Mouse (Mus musculus) lung, embryonic 15.5 days (tissue): ENCODE results near the gene Akirin1. TPM values are rescaled to one million over a fixed set of nuclear protein-coding genes. Genes with fewer than 3 reads are reported as not detected.

Experiments used
- ATAC-seq: fragments of 200-750 bp; cut with Nextera tagmentation; 2 replicates; pipeline ENCODE4 v1.8.0; 2017; ENCODE audit warnings: moderate number of reproducible peaks, borderline replicate concordance; ENCODE audit not compliant: low FRiP score, low TSS enrichment; ENCODE audit errors: extremely low read depth
- H3K27ac ChIP-seq: fragments of 300-500 bp; sonication (generic); 2 replicates; pipeline ENCODE4 v1.5.1; 2015; ENCODE audit warnings: moderate library complexity, mild to moderate bottlenecking, inconsistent platforms
- H3K27me3 ChIP-seq: fragments of 300-500 bp; sonication (generic); 2 replicates; pipeline ENCODE4 v1.6.1; 2015; ENCODE audit warnings: inconsistent platforms
- H3K36me3 ChIP-seq: fragments of 300-500 bp; sonication (generic); 2 replicates; pipeline ENCODE4 v1.6.1; 2015; ENCODE audit warnings: inconsistent platforms
- H3K4me1 ChIP-seq: fragments of 300-500 bp; sonication (generic); 2 replicates; pipeline ENCODE4 v1.6.1; 2015; ENCODE audit warnings: inconsistent platforms
- H3K4me2 ChIP-seq: fragments of 300-500 bp; sonication (generic); 2 replicates; pipeline ENCODE4 v1.6.1; 2015; ENCODE audit warnings: inconsistent platforms, mild to moderate bottlenecking, moderate library complexity
- H3K4me3 ChIP-seq: fragments of 300-500 bp; sonication (generic); 2 replicates; pipeline ENCODE4 v1.5.1; 2015; ENCODE audit warnings: mild to moderate bottlenecking, inconsistent platforms
- H3K9ac ChIP-seq: fragments of 300-500 bp; sonication (generic); 2 replicates; pipeline ENCODE4 v1.6.1; 2015; ENCODE audit warnings: inconsistent platforms
- H3K9me3 ChIP-seq: fragments of 300-500 bp; sonication (generic); 2 replicates; pipeline ENCODE4 v1.6.1; 2016; ENCODE audit warnings: inconsistent platforms
- WGBS: fragments of 180-500 bp; shearing (Covaris S2); methylation state at CpG from one replicate; pipeline ENCODE4 v1.1.7; 2015; 5-methylcytosine and 5-hydroxymethylcytosine counted together
- polyA plus RNA-seq: library from polyadenylated mRNA; unstranded; fragments of >200 nt; fragmentation: Nextera tagmentation; extraction: Ambion mirVana; gene quantifications from 2 replicates; pipeline ENCODE4 v1.2.1, GENCODE M21; 2015

The Akirin1 gene
- polyA plus RNA-seq, 1 experiment from 2014 or later, result 43.7 TPM

DNA sequence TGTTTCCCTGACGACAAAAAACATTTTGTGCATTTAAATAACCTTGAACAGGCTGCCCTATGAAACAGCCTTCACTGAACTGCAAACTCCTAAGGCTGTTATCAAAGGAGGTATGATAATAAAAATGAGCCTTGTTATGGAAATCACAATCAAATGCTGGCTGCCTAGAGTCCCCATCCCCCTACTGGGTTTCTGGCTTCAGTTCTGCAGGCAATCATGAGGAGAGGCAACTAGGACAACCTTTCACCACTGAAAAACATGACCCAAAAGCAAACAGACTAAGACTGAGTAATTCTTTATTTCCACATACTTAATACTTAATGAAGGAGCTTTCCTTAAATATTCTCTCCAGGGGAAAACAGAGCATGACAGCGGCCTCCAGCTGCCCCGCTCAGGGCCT, 37.7 kb downstream of the Akirin1 start:
- H3K9me3 ChIP-seq, result no peaks in the 10 kb centered on the region
- H3K36me3 ChIP-seq, result peaks cover 21% of the 10 kb centered on the region
- ATAC-seq, result no peak
- H3K27me3 ChIP-seq, result no peaks in the 10 kb centered on the region
- H3K4me3 ChIP-seq, result no peak overlapping the region
- H3K9ac ChIP-seq, result no peak overlapping the region
- H3K27ac ChIP-seq, result no peak overlapping the region
- peaks cover 3% of the 10 kb centered on the region for H3K4me1 ChIP-seq
- no peak overlapping the region for H3K4me2 ChIP-seq
- WGBS, result 91% methylated on average over 3 of the region's 3 CpGs

DNA sequence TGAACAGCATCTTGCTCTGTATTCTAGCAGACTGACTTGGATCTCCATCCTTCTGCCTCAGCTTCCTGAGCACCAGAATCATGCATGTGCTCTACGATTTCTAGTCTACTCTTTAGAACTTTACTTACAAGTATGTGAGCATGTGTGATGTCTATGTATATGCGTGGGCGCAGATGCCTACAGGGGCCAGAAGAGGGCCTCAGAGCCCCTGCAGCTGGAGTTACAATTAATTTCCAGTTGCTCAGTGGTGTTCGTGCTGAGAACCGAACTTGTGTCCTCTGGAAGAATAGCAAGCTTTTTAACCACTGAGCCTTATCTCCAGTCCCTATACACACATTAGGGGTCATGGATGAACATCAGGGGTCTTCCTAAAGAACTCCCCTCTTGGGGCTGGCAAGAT, 42.8 kb downstream of the Akirin1 start:
- H3K27ac ChIP-seq, result no peak overlapping the region
- no peak for ATAC-seq
- H3K27me3 ChIP-seq, result no peaks in the 10 kb centered on the region
- H3K4me1 ChIP-seq, result no peaks in the 10 kb centered on the region
- peaks cover 3% of the 10 kb centered on the region for H3K36me3 ChIP-seq
- no peak overlapping the region for H3K4me3 ChIP-seq
- WGBS, result 90% methylated on average over 5 of the region's 5 CpGs
- H3K9me3 ChIP-seq, result no peaks in the 10 kb centered on the region
- no peak overlapping the region for H3K9ac ChIP-seq
- no peak overlapping the region for H3K4me2 ChIP-seq

DNA sequence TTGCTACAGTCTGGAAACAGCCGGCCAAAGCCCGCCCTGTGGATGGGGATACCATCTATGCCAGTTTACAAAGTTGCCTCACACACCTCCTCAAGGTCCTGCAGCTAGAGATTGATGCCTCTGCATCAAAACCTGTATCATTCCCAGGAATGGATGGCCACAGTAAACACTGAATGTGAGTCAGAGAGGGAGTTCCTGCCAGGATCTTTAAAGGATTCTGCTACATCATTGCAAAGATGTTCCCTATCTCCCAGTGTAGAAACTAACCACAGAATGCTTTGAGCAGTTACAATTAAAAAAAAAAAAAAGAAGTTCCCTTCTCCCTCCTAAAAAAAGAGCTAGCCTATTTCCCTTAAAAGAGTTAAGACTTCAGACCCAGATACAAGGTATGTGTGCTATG, 44.8 kb downstream of the Akirin1 start:
- Histone ChIP-seq H3K27me3 (no peaks in the 10 kb centered on the region), H3K36me3 (no peaks in the 10 kb centered on the region), H3K27ac (no peak overlapping the region), H3K9me3 (no peaks in the 10 kb centered on the region), H3K4me1 (no peaks in the 10 kb centered on the region), H3K4me2 (no peak overlapping the region), H3K4me3 (no peak overlapping the region), H3K9ac (no peak overlapping the region)
- WGBS, result 76% methylated on average over 2 of the region's 2 CpGs
- ATAC-seq, result no peak

DNA sequence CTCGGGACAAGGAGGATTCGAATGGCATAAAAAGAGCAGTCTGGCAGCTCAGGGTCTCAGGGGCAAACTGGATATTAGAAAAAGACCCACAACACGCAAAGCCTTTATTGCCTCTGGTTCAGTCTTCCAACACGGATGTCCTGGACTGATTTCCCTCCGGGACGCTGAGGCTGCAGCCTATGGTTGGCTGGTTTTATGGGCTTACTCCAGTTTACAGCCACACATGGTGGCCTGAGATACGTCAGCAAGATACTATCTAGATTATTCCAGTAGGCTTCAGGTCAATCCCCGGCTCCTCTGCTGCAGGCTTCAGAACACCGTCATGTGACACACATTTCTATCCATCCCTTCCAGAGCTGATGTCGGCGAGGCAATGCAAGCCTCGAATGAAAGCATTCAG, 56.8 kb downstream of the Akirin1 start:
- 83% methylated on average over 12 of the region's 12 CpGs for WGBS
- H3K27ac ChIP-seq, result no peak overlapping the region
- no peaks in the 10 kb centered on the region for H3K36me3 ChIP-seq
- no peak overlapping the region for H3K4me3 ChIP-seq
- H3K4me2 ChIP-seq, result no peak overlapping the region
- ATAC-seq, result no peak
- no peaks in the 10 kb centered on the region for H3K27me3 ChIP-seq
- H3K9me3 ChIP-seq, result no peaks in the 10 kb centered on the region
- no peaks in the 10 kb centered on the region for H3K4me1 ChIP-seq
- H3K9ac ChIP-seq, result no peak overlapping the region

DNA sequence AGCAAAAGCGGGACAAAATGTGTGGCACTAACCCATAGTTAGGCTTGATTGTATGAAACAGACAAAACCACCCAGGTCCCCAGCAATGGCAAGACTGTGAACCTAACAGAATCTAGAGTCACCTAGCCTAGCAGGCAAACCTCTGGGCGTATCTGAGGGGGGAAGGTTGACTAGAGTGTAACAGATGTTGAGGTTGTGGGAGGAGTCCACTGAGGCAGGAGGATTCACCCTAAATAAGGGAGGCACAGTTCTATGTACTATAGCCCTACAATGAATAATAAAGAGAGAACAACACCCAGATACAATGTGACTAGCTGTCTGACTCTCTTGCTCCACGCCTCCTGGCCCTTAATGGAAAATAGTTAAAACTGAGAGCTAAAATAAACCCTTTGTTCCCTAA, 58.1 kb downstream of the Akirin1 start:
- Histone ChIP-seq H3K9me3 (no peaks in the 10 kb centered on the region), H3K27me3 (no peaks in the 10 kb centered on the region), H3K27ac (no peak overlapping the region), H3K4me1 (0 out of 2 replicates have a peak, but pooled peaks cover 2% of the 10 kb centered on the region), H3K4me3 (no peak overlapping the region), H3K36me3 (no peaks in the 10 kb centered on the region), H3K4me2 (no peak overlapping the region), H3K9ac (no peak overlapping the region)
- WGBS, result 78% methylated on average over 3 of the region's 3 CpGs
- no peak for ATAC-seq

DNA sequence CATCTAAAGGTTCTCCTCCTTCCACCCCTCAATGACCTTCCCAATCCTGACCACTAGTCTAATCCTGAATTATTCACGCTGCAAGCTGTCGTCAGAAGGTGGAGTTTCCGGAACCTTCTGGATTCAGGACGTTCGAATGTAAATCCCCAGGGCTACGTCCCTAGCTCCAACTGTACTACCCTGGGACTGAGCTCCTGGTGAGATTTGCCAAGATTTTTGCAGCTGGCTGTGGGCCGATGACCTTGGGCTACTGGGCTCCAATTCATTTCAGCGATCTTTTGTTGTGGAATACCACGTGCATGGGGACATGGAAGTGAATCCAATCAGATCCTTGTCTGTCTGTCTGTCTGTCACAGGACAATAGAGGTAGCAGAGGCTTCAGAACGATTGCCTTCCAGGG, 59.8 kb downstream of the Akirin1 start:
- no peak overlapping the region for H3K27ac ChIP-seq
- H3K9me3 ChIP-seq, result no peaks in the 10 kb centered on the region
- H3K4me2 ChIP-seq, result no peak overlapping the region
- H3K4me3 ChIP-seq, result no peak overlapping the region
- H3K9ac ChIP-seq, result no peak overlapping the region
- ATAC-seq, result no peak
- H3K4me1 ChIP-seq, result peaks cover 11% of the 10 kb centered on the region
- H3K36me3 ChIP-seq, result no peaks in the 10 kb centered on the region
- 80% methylated on average over 10 of the region's 10 CpGs for WGBS
- peaks cover 14% of the 10 kb centered on the region for H3K27me3 ChIP-seq

DNA sequence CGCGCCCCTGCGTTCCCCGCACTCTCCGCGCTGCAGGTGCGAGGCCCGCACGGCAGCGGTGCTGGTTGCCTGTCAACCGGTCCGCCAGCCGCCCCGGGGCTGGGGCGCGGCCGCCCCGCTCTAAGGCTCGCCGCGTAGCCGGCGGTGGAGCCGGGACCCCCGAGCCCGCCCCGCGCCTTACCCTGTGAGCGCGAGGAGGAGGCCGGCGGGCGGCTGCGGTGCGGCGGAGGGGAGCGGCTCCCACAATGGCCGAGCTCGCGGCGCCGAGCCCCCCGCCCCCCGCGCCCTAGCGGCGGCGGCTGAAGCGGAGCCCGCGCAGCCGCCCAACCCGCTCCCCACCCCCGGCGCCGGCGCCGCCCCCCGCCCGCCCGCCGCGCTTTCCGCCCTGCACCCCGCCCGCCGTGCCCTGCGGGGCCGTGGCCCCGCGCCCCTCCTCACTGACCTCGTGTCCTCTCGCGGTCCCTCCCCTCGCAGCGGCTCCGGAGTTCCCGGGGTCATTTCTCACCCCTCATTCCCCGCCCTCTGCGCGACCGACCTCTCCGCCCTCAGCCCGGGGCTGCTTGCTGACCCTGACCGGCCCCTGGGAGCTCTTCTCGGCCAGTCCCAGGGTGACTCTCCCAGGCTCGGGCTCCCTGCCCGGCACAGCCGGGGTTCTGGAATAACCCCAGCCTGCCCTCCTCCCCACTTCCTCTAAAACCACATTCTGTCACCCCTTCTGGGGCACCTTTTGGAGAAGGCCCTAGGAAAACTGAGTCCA, 62.9 kb downstream of the Akirin1 start:
- Histone ChIP-seq H3K9me3 (no peaks in the 10 kb centered on the region), H3K4me2 (peak overlapping the region; percentile 100), H3K4me1 (peaks cover 11% of the 10 kb centered on the region), H3K36me3 (no peaks in the 10 kb centered on the region), H3K27ac (peak overlapping the region; percentile 2; the same call in 1 of the 2 replicates), H3K9ac (peak overlapping the region; percentile 59), H3K27me3 (peaks cover 19% of the 10 kb centered on the region), H3K4me3 (peak overlapping the region; percentile 76)
- under 1% methylated on average over 52 of the region's 89 CpGs for WGBS
- ATAC-seq, result peak; percentile 69; the same call in 1 of the 2 replicates

DNA sequence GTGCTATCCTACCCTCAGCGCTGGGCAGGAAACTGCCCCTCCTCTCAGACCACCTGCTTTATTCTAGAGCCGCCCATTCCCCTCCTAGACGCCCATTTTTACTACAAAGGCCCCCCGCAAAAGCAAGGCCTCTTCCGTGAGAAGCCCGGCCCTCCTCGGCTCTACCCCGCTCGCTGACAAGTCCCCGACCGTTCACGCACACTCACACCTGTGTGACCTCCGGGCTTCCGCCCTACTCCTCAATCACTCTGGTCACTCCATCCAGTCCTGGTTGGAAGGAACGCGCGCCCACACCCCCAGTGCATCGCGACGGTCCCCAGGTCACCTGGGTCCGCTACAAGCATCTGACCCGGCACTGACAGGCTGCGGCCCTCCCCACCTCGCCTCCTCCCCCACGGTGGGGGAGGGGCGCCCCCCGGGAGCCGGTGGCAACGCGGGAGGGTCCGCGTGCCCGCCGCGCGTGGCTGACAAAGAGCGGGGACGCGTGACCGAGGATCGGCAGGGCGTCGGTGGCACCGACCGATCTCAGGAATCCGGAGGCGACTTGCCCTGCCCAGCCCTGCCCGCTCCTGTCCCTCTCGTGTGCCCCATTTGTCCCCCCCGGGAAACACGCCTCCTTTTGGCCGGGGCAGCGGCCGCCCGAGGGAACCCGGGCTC, 63.6 kb downstream of the Akirin1 start:
- H3K4me3 ChIP-seq, result peak overlapping the region; percentile 76
- H3K4me2 ChIP-seq, result peak overlapping the region; percentile 100
- H3K4me1 ChIP-seq, result peaks cover 11% of the 10 kb centered on the region
- H3K27ac ChIP-seq, result no peak overlapping the region
- H3K36me3 ChIP-seq, result no peaks in the 10 kb centered on the region
- H3K9me3 ChIP-seq, result no peaks in the 10 kb centered on the region
- WGBS, result 1% methylated on average over 51 of the region's 56 CpGs
- peak; percentile 43; the same call in 1 of the 2 replicates for ATAC-seq
- H3K27me3 ChIP-seq, result peaks cover 19% of the 10 kb centered on the region
- H3K9ac ChIP-seq, result peak overlapping the region; percentile 59

DNA sequence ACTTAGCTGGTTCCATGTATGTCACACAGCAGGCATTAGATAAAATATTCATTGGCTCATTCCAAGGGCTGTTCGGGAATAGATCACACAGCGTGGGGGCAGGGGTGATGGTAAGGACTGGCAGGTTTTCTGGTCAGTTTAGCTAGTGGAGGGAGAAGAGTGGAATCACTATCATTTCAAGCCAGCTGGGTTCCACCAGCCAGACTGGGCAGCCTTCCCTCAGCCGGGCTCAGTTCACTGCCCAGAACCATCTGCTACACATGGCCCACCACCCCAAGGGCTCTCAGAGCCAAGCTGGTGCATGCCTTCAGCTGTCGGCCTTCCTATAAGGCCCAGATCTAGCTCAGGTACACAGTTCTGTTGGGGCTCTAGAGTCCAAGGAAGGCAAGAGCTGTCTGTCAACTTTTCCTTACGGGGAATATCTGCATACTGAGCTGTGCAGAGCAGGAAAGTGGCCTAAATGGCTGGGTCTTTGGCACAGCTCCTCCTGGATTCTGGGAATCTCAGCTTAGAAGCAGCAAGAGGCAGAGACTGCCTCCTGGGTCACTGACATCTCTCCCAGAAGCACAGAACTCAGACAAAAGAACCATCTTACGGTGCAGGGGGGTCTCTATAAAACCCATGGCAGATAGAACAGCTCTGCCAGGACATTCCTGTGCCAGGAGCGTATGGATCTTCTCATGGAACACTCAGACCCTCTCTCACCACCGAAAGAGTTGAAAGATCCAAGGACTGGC, 64.5 kb downstream of the Akirin1 start:
- peak overlapping the region; percentile 100 for H3K4me2 ChIP-seq
- H3K4me3 ChIP-seq, result peak overlapping the region; percentile 76
- ATAC-seq, result no peak
- H3K9me3 ChIP-seq, result no peaks in the 10 kb centered on the region
- no peak overlapping the region for H3K27ac ChIP-seq
- H3K27me3 ChIP-seq, result peaks cover 19% of the 10 kb centered on the region
- WGBS, result 47% methylated on average over 8 of the region's 8 CpGs
- peaks cover 11% of the 10 kb centered on the region for H3K4me1 ChIP-seq
- no peaks in the 10 kb centered on the region for H3K36me3 ChIP-seq
- H3K9ac ChIP-seq, result no peak overlapping the region

DNA sequence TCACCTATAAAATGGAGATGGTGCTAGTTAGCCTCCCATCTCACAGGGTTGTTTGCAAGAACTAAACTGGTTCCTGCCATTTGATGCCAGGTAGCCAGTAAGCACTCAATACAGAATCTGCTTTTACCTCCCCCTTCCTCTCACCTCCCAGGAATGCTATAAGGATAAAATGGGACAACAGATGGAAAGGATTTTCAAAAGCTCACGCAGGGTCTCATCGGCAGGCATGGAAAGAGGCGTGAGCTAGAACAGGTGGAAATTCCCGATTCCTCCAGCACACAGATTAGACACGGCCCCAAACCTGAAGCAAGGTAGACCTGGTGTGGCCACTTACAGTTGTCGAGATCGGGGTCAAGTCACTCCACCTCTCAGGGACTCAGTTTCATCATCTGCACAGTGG, 65.1 kb downstream of the Akirin1 start:
- no peak overlapping the region for H3K4me3 ChIP-seq
- no peaks in the 10 kb centered on the region for H3K9me3 ChIP-seq
- WGBS, result 75% methylated on average over 7 of the region's 7 CpGs
- H3K27ac ChIP-seq, result no peak overlapping the region
- no peaks in the 10 kb centered on the region for H3K36me3 ChIP-seq
- H3K4me1 ChIP-seq, result peaks cover 11% of the 10 kb centered on the region
- ATAC-seq, result no peak
- H3K9ac ChIP-seq, result no peak overlapping the region
- H3K27me3 ChIP-seq, result peaks cover 19% of the 10 kb centered on the region
- H3K4me2 ChIP-seq, result no peak overlapping the region
